Comparison of ENCODE assay signal across 14 mouse cellular contexts in the genomic region with DNA sequence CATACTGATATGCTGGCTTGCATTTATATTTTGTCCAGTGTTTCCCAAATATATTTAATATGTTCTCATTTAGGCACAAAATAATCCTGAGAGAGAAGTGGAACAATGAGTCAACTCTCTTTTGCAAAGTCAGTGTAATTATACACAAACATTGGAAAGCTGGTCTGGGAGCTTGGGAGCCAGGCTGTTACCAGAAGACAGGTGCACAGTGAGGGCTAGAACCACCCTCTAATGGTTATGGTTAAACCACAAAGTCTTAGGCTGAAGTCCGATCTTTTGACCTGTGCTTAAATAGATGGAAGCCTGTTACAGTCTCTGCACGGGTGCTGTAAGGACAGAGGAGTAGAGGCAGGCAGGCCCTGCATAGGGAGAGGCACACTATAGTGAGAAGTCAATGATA.
"Had no signal": no experiment of that assay in that cellular context is flagged by ENCODE, and none has a peak within 500 bp of the region (broad histone marks: within the 10 kb centered on the region; RNA-seq: fewer than 3 reads in every experiment).

No protein-coding gene starts in this region.

- DNase-seq: right cerebral cortex, adult 18-20 months; right cerebral cortex, postnatal 14 days; right cerebral cortex, postnatal 25 days; right cerebral cortex, postnatal 4 days; spleen, adult 18-20 months; thymus, adult 18-20 months; thymus, adult 2 months; thymus, postnatal 14 days; thymus, postnatal 25 days; thymus, postnatal 36 days; thymus, postnatal 4 days had no signal

- H3K27me3 ChIP-seq: neural tube, embryonic 13.5 days; neural tube, embryonic 15.5 days; stomach, embryonic 15.5 days had no signal

- H3K4me2 ChIP-seq: neural tube, embryonic 13.5 days; neural tube, embryonic 15.5 days; stomach, embryonic 15.5 days had no signal

- H3K4me3 ChIP-seq: neural tube, embryonic 13.5 days; neural tube, embryonic 15.5 days; stomach, embryonic 15.5 days had no signal

- H3K36me3 ChIP-seq: neural tube, embryonic 13.5 days; neural tube, embryonic 15.5 days; stomach, embryonic 15.5 days had no signal
